Mouse (Mus musculus) bone marrow, adult 2 months (tissue): ENCODE results near the gene Cbx1. TPM values are rescaled to one million over a fixed set of nuclear protein-coding genes. Genes with fewer than 3 reads are reported as not detected.

Experiments
- H3K27ac ChIP-seq: fragments of 200-500 bp; 2 replicates; pipeline ENCODE4 v1.5.1; 2012; ENCODE audit warnings: low read depth, mild to moderate bottlenecking, control low read depth, inconsistent platforms, low read length; ENCODE audit not compliant: control insufficient read depth, poor library complexity, insufficient read depth
- H3K4me1 ChIP-seq: fragments of 200-500 bp; 2 replicates; pipeline ENCODE4 v1.6.1; 2011; ENCODE audit warnings: low read length; ENCODE audit not compliant: control insufficient read depth, insufficient read depth
- H3K4me3 ChIP-seq: fragments of 200-500 bp; replicated peaks from 2 replicates; pipeline ENCODE3; 2011; ENCODE audit warnings: mild to moderate bottlenecking, low read depth, low read length, control low read depth; ENCODE audit not compliant: control insufficient read depth
- CTCF ChIP-seq: fragments of 200-500 bp; IDR thresholded peaks from 2 replicates; pipeline ENCODE4 v1.5.1; 2011; ENCODE audit warnings: low read length, control low read depth; ENCODE audit not compliant: control insufficient read depth, insufficient read depth
- POLR2A ChIP-seq: fragments of 200-500 bp; IDR thresholded peaks from 2 replicates; pipeline ENCODE4 v1.6.1; 2011; ENCODE audit warnings: low read depth, mild to moderate bottlenecking, control low read depth, low read length, borderline replicate concordance; ENCODE audit not compliant: control insufficient read depth
- WGBS: fragments of 180-500 bp; shearing (Covaris S2); methylation state at CpG from one replicate; pipeline ENCODE4 v1.1.7; 2018; 5-methylcytosine and 5-hydroxymethylcytosine counted together
- polyA plus RNA-seq: library from polyadenylated mRNA; stranded (reverse); fragments of >200 nt; gene quantifications from 2 replicates; pipeline ENCODE4 v1.2.4, GENCODE M21; 2011; ENCODE audit warnings: low replicate concordance; ENCODE audit not compliant: missing spikeins, insufficient read depth, insufficient read length

The Cbx1 gene
- polyA plus RNA-seq, 1 experiment: 60.2 TPM

GRCm38 (mm10) chr11:96758402-96758801, 30.5 kb upstream of the Cbx1 start:
- WGBS: 71% methylated on average over 5 of the region's 5 CpGs
- no peak for TF ChIP-seq POLR2A
- TF ChIP-seq CTCF: no peak
- Histone ChIP-seq H3K4me1 (no peaks in the 10 kb centered on the region), H3K4me3 (no peak overlapping the region), H3K27ac (no peak overlapping the region)

DNA sequence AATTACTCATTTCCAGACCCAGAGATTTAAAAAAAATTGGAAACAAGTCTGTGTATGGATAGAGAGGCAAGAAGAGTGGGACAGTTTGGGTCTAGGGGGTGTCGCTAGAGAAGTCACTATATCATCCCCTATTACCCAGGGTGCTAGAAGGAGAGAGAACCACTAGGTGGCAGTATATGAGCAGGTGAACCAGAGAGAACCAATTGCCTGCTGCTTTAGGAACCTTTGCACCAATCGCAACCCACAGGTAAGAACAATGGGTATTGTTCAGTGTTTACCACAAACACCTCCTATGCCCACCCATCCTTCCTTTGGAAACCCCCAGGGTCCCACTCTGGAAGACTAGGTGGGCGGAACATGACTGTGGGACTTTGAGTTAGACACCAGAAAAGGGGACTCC, 28.9 kb upstream of the Cbx1 start:
- Histone ChIP-seq H3K27ac (no peak overlapping the region), H3K4me1 (no peaks in the 10 kb centered on the region; the same call in 1 of the 2 replicates), H3K4me3 (no peak overlapping the region)
- TF ChIP-seq CTCF (peak; percentile 65), POLR2A (no peak)
- 39% methylated on average over 3 of the region's 3 CpGs for WGBS

DNA sequence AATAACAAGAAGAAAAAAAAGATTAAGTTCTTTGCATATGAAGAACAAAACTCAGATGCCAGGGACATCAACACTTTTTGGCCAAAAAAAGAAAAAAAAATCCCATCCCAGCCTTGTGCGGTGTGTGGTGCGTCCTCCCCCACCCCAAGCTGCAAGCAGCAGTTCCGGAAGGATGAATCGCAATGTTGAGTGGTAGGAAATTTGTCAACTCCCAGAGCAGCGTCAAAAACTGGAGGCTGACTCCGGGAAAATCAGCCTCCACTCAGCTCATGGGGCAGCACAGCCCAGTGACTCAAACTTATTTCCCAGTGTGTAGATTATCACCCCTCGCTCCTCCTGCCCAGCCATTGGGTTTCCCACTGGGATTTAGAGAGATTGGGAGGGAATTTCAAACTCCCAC, 26.9 kb upstream of the Cbx1 start:
- Histone ChIP-seq H3K4me3 (no peak overlapping the region), H3K4me1 (peaks cover 3% of the 10 kb centered on the region; the same call in 1 of the 2 replicates), H3K27ac (no peak overlapping the region; the same call in 1 of the 2 replicates)
- TF ChIP-seq POLR2A: no peak
- TF ChIP-seq CTCF: no peak
- 60% methylated on average over 7 of the region's 7 CpGs for WGBS

GRCm38 (mm10) chr11:96762742-96763470, 26.0 kb upstream of the Cbx1 start:
- Histone ChIP-seq H3K4me3 (no peak overlapping the region), H3K27ac (peak overlapping the region; percentile 1; the same call in 1 of the 2 replicates), H3K4me1 (peaks cover 3% of the 10 kb centered on the region; the same call in 1 of the 2 replicates)
- no peak for TF ChIP-seq POLR2A
- no peak for TF ChIP-seq CTCF
- 73% methylated on average over 15 of the region's 15 CpGs for WGBS

- 80% methylated on average over 13 of the region's 13 CpGs for WGBS
- peaks cover 3% of the 10 kb centered on the region; the same call in 1 of the 2 replicates for H3K4me1 ChIP-seq
Measured at GRCm38 (mm10) chr11:96764511-96765350, 24.2 kb upstream of the Cbx1 start.

GRCm38 (mm10) chr11:96765645-96766044, 23.3 kb upstream of the Cbx1 start:
- peaks cover 3% of the 10 kb centered on the region; the same call in 1 of the 2 replicates for H3K4me1 ChIP-seq
- peak overlapping the region; percentile 59; the same call in 1 of the 2 replicates for H3K27ac ChIP-seq
- H3K4me3 ChIP-seq: no peak overlapping the region
- 2% methylated on average over 7 of the region's 7 CpGs for WGBS
- TF ChIP-seq POLR2A (no peak), CTCF (no peak)

More at GRCm38 (mm10) chr11:96764511-96765350, 24.2 kb upstream of the Cbx1 start:
- Histone ChIP-seq H3K4me3 (no peak overlapping the region), H3K27ac (peak overlapping the region; percentile 66)
- TF ChIP-seq POLR2A (no peak), CTCF (no peak)

GRCm38 (mm10) chr11:96766555-96766954, 22.4 kb upstream of the Cbx1 start:
- H3K4me1 ChIP-seq: peaks cover 3% of the 10 kb centered on the region; the same call in 1 of the 2 replicates
- TF ChIP-seq POLR2A (no peak), CTCF (no peak)
- no peak overlapping the region for H3K4me3 ChIP-seq
- 81% methylated on average over 12 of the region's 12 CpGs for WGBS
- H3K27ac ChIP-seq: no peak overlapping the region; the same call in 1 of the 2 replicates

DNA sequence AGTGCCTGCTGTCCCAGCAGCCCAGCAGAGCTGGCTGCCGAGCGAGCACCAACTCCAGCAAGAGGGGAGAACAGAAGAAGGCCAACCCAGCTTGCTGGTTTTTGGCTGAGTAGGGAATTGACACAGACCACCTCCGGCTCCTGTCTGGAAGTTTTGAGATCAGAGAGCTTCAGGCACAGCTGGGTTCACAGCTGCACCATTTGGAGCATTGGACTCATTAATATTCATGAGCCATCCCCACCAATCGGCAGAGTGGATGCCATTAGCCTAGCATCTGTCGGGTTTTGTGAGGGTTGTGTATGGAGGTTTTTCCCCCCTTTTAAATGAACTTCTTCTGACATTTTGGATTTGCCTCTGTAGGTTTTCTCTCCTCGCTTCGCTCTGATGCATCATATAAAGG, 21.8 kb upstream of the Cbx1 start:
- Histone ChIP-seq H3K4me1 (peaks cover 3% of the 10 kb centered on the region; the same call in 1 of the 2 replicates), H3K4me3 (no peak overlapping the region), H3K27ac (no peak overlapping the region)
- TF ChIP-seq POLR2A: no peak
- no peak for TF ChIP-seq CTCF
- WGBS: 80% methylated on average over 7 of the region's 7 CpGs
